Mouse (Mus musculus) large intestine, adult 2 months (tissue): ENCODE results near the gene Pln. TPM values are rescaled to one million over a fixed set of nuclear protein-coding genes. Genes with fewer than 3 reads are reported as not detected.

Source experiments
- DNase-seq: peaks from one replicate; pipeline ENCODE4 v3.0.0-alpha.2; 2012; ENCODE audit warnings: low read depth, low spot score
- whole genome bisulfite sequencing: fragments of 180-500 bp; shearing (Covaris S2); methylation state at CpG from one replicate; pipeline ENCODE4 v1.1.7; 2018; 5-methylcytosine and 5-hydroxymethylcytosine counted together
- polyA plus RNA-seq: library from polyadenylated mRNA; depleted of rRNA; stranded (reverse); fragments of >200 nt; gene quantifications from 2 replicates; pipeline ENCODE4 v1.2.3, GENCODE M21; 2012; rRNA removed

Pln gene
- polyA plus RNA-seq, 1 experiment, result 22.0 TPM

DNA sequence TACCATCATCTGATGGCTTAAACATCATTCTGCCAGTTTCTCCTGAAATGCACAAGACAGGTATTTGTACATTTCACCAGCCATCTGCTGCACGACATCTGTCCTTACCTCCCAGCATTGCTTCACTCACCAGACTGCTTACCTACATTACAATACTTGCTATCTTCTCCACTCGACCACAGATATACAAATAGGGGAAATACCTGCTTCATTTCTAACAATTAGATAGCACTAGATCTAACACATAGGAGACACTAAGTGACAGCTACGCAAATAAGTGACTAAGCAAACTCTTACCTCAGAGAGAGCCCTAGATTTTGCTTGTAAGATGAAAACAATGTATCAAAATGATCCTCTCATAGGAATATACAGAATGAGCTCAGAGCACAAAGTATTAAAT lies 16.2 kb downstream of the Pln start:
- 69% methylated on average over 3 of the region's 3 CpGs for WGBS
- no peak for DNase-seq

DNA sequence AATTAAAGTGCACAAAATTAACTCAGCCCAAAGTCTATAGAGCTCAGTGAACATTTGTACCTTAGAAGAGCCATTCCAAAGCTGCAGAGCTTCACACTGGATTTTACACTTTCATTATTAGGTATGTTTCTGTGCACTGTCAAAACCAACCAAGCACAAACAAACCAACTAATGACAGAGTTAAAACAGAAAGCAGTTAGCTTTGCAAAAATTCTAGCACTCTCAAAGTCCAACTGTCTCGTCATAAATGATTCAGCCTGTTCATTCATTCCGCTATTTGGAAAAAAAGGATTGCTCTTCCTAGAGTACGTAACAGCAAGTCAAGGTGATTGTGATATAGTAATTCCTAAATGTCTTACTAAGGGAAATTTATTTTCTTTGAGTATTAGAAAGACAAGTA lies 21.5 kb downstream of the Pln start:
- DNase-seq, result no peak
- 67% methylated on average over 3 of the region's 3 CpGs for WGBS

DNA sequence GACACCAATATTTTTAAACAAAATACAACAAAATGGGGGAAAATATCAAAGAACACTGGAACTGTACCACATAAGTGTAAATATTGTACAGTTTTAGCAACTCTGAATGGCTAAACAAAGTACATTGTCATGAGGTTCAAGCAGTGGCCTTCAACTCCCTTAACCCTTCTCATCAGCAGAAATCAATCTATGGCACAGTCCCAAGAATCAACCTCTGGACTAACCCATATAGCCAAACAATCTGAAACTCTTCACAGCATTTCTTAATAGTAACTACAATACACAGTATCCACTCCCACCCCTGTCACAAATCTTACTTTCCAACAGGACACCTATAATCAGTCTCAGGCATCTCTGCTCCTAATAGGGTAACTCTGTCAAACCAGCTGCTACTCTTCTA lies 26.8 kb downstream of the Pln start:
- no peak for DNase-seq

DNA sequence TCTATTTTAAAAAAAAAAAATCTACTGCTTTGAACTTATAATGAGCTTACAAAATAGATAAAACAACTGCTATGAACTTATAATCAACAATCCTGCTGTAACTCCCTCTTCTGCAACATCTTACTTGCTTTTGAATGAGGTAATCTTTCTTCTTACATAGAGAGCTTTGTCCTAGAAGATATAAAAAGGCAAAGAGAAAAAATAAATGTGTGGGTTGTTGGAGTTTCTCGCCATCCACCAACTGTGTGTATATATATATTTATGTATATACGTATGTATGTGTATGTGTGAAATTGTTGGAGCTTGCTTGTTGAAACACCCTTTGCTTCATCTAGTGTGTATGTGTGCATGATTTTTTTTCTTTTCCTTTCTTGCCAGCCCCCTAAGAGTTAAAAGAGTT lies 29.8 kb downstream of the Pln start:
- 88% methylated on average over 2 of the region's 2 CpGs for WGBS

DNA sequence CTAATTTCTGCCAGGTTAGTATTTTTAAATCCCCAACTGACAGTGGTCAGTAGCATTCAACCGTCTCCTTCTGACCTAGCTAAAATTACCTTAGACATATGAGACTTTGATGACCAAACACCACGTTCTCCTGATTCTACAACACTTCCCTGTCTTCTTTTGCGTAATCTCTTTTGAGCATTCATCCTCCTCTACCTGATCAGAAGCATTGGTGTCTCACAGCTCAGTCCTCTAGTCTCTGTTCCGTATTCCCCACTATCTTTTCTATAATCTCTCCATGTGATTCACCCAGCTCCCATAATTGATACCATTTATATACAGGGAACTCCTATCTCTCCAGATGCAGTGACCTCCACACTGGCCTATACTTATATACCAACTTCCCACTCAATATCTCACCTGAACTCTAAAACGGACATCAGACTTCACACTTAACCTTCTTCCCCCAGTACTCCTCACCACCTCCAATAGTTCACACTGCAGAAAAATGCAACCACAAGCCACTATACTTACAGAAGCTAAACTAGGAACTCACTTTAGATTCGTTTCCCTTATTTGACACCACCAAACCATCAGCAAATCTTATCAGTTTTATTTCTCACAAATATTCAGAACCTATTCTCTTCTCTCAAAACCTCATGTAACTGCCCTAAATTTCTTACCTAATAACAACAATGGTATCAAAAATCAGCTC lies 36.6 kb downstream of the Pln start:
- WGBS, result 78% methylated on average over 6 of the region's 6 CpGs
- no peak for DNase-seq

More for the DNA sequence above, 29.8 kb downstream of the Pln start:
- DNase-seq, result no peak

DNA sequence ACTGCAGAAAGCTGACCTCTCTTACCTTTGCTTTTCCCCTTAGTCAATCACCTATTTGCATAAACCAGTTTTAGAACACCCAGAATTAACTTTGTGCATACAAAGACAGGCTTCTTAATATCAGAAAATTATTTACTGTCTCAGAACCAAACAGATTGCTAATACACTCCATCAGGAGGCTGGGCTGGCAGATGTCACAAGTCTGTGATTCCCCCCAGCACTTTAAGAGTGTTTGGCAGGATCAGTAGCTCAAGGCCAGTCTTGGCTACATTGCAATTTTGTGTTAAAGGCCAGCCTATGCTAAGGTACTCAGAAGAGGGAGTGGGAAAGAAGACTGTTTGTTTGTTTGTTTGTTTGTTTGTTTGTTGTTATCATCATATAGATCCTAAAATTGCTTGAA lies 39.6 kb downstream of the Pln start:
- DNase-seq, result no peak

DNA sequence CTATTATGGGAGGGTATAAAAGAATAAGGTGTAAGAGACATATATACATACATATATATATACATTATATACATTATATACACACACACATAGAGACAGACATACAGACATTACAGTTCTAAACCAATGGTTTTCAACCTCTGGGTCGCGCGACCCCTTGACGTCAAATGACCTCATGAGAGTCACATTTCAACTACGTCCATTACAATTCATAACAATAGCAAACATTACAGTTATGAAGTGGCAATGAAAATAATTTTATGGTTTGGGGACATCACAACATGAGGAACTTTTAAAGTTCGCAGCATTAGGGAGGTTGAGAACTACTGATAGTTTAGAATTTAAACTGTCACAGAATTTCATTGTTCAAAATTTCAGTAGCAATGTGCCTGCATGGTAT lies 40.8 kb downstream of the Pln start:
- no peak for DNase-seq
- WGBS, result 73% methylated on average over 6 of the region's 6 CpGs

DNA sequence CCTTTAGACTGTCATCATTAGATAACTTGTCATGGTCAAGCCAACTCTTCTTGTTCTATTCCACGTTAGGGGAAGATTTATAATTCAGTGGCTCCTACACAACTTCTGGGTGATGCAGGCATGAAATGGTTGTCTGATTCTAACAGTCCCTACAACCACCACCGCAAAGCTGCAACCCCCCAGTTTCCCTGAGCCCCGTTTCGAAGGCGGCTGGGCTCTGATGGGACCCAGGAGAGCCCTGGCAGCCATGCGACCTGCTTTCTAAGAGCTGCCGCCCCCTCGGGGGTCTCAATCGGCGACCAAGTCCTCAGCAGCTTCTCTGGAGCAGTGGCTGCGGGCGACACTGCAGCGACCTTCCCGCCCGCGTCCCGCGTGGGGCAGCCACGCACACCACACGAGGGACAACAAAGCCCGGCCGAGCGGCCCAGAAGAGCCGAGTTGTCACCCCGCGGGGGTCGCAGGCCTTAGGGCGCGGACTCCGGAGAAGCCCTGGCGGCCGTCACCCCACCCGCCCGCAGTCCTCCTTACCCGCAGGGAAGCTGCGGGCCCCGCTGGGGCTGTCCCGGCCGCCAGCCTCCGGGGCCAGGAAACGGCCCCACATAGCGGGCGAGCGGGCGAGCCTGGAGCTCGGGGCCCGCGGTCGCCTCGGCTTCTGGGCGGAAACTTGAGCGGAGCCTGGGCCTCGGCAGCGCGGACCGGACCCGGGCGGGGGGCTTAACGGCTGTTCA lies 41.7 kb downstream of the Pln start:
- DNase-seq, result no peak
- 1% methylated on average over 59 of the region's 59 CpGs for WGBS

DNA sequence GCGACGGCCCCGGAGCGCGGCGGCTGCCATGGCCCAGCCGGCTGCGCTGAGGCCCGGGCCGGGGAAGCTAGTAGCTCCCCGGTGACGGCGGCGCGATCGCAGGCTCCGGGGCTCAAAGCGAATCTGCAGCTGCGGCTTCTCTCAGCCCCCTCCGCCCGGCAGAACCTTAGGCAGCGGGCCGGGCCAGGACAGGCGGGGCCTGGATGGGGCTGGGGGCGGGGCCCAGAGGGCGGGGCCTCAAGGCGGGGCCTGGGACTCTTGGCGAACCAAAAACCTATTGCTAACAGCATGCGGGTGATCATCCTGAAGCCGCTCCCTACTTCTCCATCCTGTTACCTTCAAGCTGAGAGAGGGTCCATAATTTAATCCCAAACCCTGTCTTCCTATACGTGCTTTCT lies 42.2 kb downstream of the Pln start, which contains the start of gene Cep85l:
Gene Cep85l, minus strand, starts transcription at position 239 of the 398 bp plus-strand sequence.
- 1% methylated on average over 31 of the region's 31 CpGs for WGBS
- peak; percentile 10 for DNase-seq

DNA sequence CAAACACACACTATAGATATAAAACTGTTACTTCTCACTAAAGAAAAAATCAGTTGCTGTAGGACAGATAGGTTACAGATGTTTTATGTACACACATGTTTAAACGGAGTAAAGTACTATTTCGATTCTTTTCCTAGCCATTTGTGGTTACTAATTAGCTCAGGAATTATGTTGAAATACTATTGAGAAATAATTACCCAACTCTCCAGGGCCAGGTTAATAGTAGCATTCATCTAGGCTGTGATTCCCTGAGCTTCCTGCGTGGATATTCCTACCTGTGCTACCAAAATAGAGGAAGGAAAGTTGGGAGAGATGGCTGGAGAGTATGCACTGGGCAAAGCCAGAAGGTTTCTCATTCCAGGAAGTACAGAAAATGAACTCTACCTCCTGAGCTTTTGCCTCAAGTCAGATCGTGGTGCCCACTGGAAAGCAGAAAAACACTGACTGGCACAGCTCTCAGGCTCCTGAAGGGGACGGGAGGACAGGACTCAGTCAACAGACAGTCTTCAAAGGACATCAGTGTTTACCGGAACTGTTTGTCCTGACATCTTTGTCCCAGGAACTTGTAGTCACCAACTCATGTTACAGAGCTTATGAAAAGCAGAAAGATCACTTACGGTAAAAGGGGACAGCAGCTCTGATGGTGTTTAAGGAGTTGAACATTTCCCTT lies 45.4 kb downstream of the Pln start:
- 42% methylated on average over 7 of the region's 7 CpGs for WGBS
- no peak for DNase-seq

DNA sequence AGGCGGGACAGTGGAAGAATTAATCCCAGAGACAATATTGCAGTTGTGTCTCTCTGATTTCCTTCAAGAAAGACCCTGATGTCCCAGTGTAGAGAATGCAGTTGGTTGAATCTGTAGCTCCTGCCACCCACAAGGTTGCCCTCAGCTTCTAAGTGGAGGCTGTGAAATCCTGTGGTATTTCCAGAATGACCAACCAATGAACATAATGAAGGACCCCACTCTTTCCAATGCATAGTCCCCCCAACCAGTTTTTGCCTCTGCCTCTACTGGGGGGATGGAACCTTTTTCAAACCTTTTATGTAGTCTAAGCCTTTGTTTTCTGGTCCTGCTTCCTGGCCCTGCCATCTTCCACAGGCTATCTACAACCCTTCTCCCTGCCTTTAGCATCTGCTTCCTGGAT lies 47.4 kb downstream of the Pln start:
- WGBS, result 80% methylated on average over 1 of the region's 1 CpGs
- no peak for DNase-seq

DNA sequence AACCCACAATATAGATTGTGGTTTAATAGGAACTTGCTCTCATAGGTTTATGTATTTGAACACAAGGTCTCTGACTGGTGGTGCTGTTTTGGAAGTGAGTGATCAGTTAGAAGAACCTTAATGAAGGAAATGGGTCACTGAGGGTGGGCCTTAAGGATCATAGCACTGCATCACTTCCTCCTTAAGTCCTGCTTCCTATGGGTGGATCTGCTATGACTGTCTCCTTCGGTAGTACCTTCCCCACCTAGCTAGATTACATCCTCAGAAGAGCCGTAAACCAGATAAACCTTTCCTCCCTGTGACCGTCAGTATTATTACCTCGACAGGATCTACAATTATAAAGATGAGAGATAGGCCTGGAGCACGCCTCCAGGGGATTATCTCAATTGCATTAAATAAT lies 48.0 kb downstream of the Pln start:
- no peak for DNase-seq
- 41% methylated on average over 5 of the region's 5 CpGs for WGBS

DNA sequence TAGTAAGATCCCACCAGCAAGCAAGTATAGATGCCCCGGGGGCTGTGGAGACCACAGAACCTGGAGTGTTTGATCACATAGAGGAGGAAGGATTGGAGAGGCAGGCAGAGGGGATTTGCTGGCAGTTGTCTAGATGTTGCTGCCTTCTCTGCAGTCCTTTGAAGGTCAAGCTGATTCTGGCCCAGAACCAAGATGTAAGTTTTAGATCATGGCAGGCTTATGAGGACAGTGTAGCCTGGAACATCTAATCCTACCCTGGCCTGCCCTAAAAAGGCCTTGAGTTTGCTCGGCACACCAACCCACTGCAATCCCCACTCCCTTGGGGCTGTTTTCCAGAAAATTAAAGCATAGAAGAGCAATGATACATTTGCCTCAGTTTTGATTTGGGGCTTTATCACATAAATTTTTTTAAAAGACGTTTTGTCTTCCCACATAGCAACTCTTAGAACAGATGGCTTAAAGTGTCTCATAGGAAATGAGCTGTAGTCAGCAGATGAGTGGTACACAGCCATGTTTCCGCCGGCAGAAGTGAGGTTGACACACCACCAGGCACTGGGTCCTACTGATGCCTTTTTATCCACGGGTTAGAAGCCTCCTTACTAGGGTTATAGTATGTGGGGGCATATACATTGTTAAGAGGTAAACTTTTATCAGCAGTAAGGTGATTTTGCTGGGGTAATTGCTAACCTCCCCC lies 50.9 kb downstream of the Pln start:
- WGBS, result 63% methylated on average over 6 of the region's 6 CpGs
- DNase-seq, result no peak

DNA sequence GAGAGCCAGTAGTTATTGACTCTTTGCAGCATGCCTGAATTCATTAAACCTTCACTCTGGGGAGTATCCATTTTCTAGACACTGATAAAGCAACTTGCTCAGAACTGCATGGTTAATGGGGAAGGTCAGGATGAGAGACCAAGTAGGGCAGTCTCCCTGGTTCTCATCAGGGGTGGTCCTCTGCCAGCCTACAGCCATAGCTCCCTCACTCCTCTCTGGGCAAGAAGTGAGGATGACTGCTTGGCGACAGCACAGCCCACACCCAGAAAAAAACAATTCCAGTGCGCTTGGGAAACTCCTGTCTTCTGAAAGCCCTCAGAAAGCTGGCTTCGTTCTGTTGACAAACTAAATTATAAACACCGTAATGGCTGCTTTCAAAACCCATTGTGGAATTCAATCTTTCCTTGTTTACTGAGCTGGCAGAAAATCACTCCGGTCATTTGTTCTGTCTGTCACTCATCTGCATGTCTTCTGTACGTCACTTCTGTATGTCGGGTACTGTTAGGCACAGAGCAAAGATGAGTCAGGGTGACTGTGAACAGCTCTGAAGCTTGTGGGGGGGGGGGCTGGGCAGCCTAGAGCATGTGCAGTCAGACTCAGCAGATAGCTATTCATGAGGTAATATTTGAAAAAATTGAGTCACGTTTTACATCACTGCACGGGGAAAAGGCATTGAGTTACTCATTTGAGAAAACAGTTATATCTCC lies 57.6 kb downstream of the Pln start:
- WGBS, result 75% methylated on average over 9 of the region's 9 CpGs
- DNase-seq, result no peak

Other genes starting within 250 kb of the Pln start
- 0.40 and 0.93 TPM in 2 replicates for gene Cep85l, start 42.3 kb downstream of the Pln start, polyA plus RNA-seq